Comparison of ENCODE assay signal across 10 mouse cellular contexts in genomic region chr15:100870001-100870774, GRCm38 (mm10). TPM values are rescaled to one million over a fixed set of nuclear protein-coding genes. Genes with fewer than 3 reads are reported as not detected.
DNase-seq lines count a peak whose midpoint lies in the region; ATAC-seq and TF ChIP-seq lines count a peak whose summit lies in the region.
"Had no signal": no experiment of that assay in that cellular context is flagged by ENCODE, and none has a peak within 500 bp of the region (broad histone marks: within the 10 kb centered on the region; RNA-seq: fewer than 3 reads in every experiment).

No protein-coding gene starts in this region.

- H3K9me3 ChIP-seq in heart, embryonic 10.5 days: no peaks in the 10 kb centered on the region
- no peaks in the 10 kb centered on the region for H3K9me3 ChIP-seq in kidney, postnatal 0 days (replicated peaks; ENCODE audit: low read length)
- H3K9me3 ChIP-seq in liver, embryonic 11.5 days (ENCODE audit: control insufficient read depth, low read length): no peaks in the 10 kb centered on the region
- peaks cover 5% of the 10 kb centered on the region; the same call in 1 of the 2 replicates for H3K9me3 ChIP-seq in neural tube, embryonic 13.5 days

- no peaks in the 10 kb centered on the region for H3K36me3 ChIP-seq in heart, embryonic 10.5 days
- no peaks in the 10 kb centered on the region for H3K36me3 ChIP-seq in kidney, postnatal 0 days (ENCODE audit: insufficient read depth, low read length)
- no peaks in the 10 kb centered on the region for H3K36me3 ChIP-seq in liver, embryonic 11.5 days (ENCODE audit: control insufficient read depth, insufficient read depth, low read length)
- no peaks in the 10 kb centered on the region for H3K36me3 ChIP-seq in neural tube, embryonic 13.5 days
- H3K36me3 ChIP-seq: G1E had no signal

- H3K4me3 ChIP-seq in heart, embryonic 10.5 days: peak overlapping the region; percentile 79
- H3K4me3 ChIP-seq in kidney, postnatal 0 days (replicated peaks; ENCODE audit: low read depth, low read length): peak overlapping the region; percentile 35
- peak overlapping the region; percentile 62 for H3K4me3 ChIP-seq in liver, embryonic 11.5 days (ENCODE audit: low read depth, low read length)
- peak overlapping the region; percentile 88 for H3K4me3 ChIP-seq in neural tube, embryonic 13.5 days
- H3K4me3 ChIP-seq: myocyte had no signal

- peaks cover 67% of the 10 kb centered on the region for H3K27me3 ChIP-seq in heart, embryonic 10.5 days (ENCODE audit: insufficient read depth, poor library complexity, severe bottlenecking)
- peaks cover 19% of the 10 kb centered on the region for H3K27me3 ChIP-seq in kidney, postnatal 0 days (ENCODE audit: insufficient read depth, low read length)
- peaks cover 62% of the 10 kb centered on the region for H3K27me3 ChIP-seq in liver, embryonic 11.5 days (replicated peaks; ENCODE audit: control insufficient read depth, insufficient read depth, low read length)
- peaks cover 17% of the 10 kb centered on the region for H3K27me3 ChIP-seq in neural tube, embryonic 13.5 days

- TF ChIP-seq CTCF in kidney, postnatal 0 days (IDR thresholded peaks at IDR 0.05; ENCODE audit: low read depth): peak; percentile 49; the same call in 1 of the 2 replicates

- H3K4me2 ChIP-seq in kidney, postnatal 0 days (ENCODE audit: low read length): peak overlapping the region; percentile 91
- H3K4me2 ChIP-seq in liver, embryonic 11.5 days: peak overlapping the region; percentile 72
- H3K4me2 ChIP-seq in neural tube, embryonic 13.5 days: peak overlapping the region; percentile 61

- peak; percentile 76 for DNase-seq in layer of hippocampus, adult 11-12 months (ENCODE audit: low spot score)
- DNase-seq in layer of hippocampus, adult 9-10 months (ENCODE audit: low spot score): no peak
- DNase-seq in embryo, embryonic 10.5 days (ENCODE audit: low spot score): peak; percentile 84
- DNase-seq in heart, embryonic 10.5 days (ENCODE audit: low spot score): no peak
- DNase-seq in kidney, postnatal 0 days (ENCODE audit: low spot score): peak; percentile 70
- DNase-seq in liver, embryonic 11.5 days (ENCODE audit: low spot score): peak; percentile 65
- DNase-seq in thymus, postnatal 0 days (ENCODE audit: low spot score): peak; percentile 55

- H3K9ac ChIP-seq in kidney, postnatal 0 days (ENCODE audit: low read depth, low read length): 0 out of 2 replicates have a peak overlapping the region, but pooled peaks have one; percentile 61
- no peak overlapping the region for H3K9ac ChIP-seq in liver, embryonic 11.5 days (ENCODE audit: low read depth, low read length)
- H3K9ac ChIP-seq in neural tube, embryonic 13.5 days: peak overlapping the region; percentile 72

- peak; percentile 76 for ATAC-seq in kidney, postnatal 0 days (replicated peaks; ENCODE audit: low FRiP score, low read depth)
- peak; percentile 43; the same call in 1 of the 2 replicates for ATAC-seq in liver, embryonic 11.5 days (replicated peaks; ENCODE audit: low FRiP score)
- peak; percentile 73 for ATAC-seq in neural tube, embryonic 13.5 days (ENCODE audit: low read depth)

- WGBS in heart, embryonic 10.5 days: 4% methylated on average over 60 of the region's 66 CpGs
- WGBS in kidney, postnatal 0 days: 5% methylated on average over 34 of the region's 66 CpGs
- WGBS in liver, embryonic 11.5 days: 4% methylated on average over 46 of the region's 66 CpGs
- 2% methylated on average over 52 of the region's 66 CpGs for WGBS in neural tube, embryonic 13.5 days

- H3K4me1 ChIP-seq in heart, embryonic 10.5 days: peaks cover 17% of the 10 kb centered on the region
- peaks cover 3% of the 10 kb centered on the region; the same call in 1 of the 2 replicates for H3K4me1 ChIP-seq in kidney, postnatal 0 days (replicated peaks; ENCODE audit: insufficient read depth, low read length)
- H3K4me1 ChIP-seq in liver, embryonic 11.5 days (replicated peaks; ENCODE audit: control insufficient read depth, insufficient read depth, low read length): no peaks in the 10 kb centered on the region
- peaks cover 35% of the 10 kb centered on the region for H3K4me1 ChIP-seq in neural tube, embryonic 13.5 days (replicated peaks)

- no peak overlapping the region for H3K27ac ChIP-seq in heart, embryonic 10.5 days
- H3K27ac ChIP-seq in kidney, postnatal 0 days: no peak overlapping the region
- no peak overlapping the region for H3K27ac ChIP-seq in liver, embryonic 11.5 days (ENCODE audit: low read depth, low read length)
- peak overlapping the region; percentile 78 for H3K27ac ChIP-seq in neural tube, embryonic 13.5 days (replicated peaks)

RNA-seq across cellular contexts. Expression of gene Scn8a, which starts 0.5 kb away (rescaled TPM):
- 0.70 and 2.0 TPM in 2 replicates for polyA plus RNA-seq in heart, embryonic 10.5 days (2016; fragmentation: Nextera tagmentation; extraction: Ambion mirVana)
- polyA plus RNA-seq in kidney, postnatal 0 days (2015; fragmentation: Nextera tagmentation; extraction: Ambion mirVana): 5.9 and 8.3 TPM in 2 replicates
- 0.71 and 0.73 TPM in 2 replicates for polyA plus RNA-seq in liver, embryonic 11.5 days (2014; fragmentation: Nextera tagmentation; extraction: Ambion mirVana)
- 17.6 and 18.2 TPM in 2 replicates for polyA plus RNA-seq in neural tube, embryonic 13.5 days (2015; fragmentation: Nextera tagmentation; extraction: Ambion mirVana)
- 2.0 and 2.1 TPM in 2 replicates for polyA plus RNA-seq in thymus, postnatal 0 days (2015; fragmentation: Nextera tagmentation; extraction: Ambion mirVana)
- polyA plus RNA-seq: G1E, myocyte had no signal

Comparison
In these comparisons a context has a peak if more than half of its experiments do, and no peak if none do; other contexts are left out.
1. DNase-seq: peak in layer of hippocampus, adult 11-12 months (single experiment), embryo, embryonic 10.5 days (single experiment), kidney, postnatal 0 days (single experiment), liver, embryonic 11.5 days (single experiment) and thymus, postnatal 0 days (single experiment); none in layer of hippocampus, adult 9-10 months (single experiment) and heart, embryonic 10.5 days (single experiment).
2. H3K4me3 ChIP-seq: peak in every context shown above with its lines; median percentile 88 in neural tube, embryonic 13.5 days; 79 in heart, embryonic 10.5 days; 62 in liver, embryonic 11.5 days; 35 in kidney, postnatal 0 days.
3. Peak in every context shown above with its lines, with median percentiles within 50 percentile points of each other: ATAC-seq and H3K4me2 ChIP-seq.